Mouse (Mus musculus) ES-Bruce4 (cell line): Measurements from ENCODE around the gene Dnase2b.

Source experiments
- CTCF ChIP-seq: IDR thresholded peaks from one replicate; pipeline ENCODE4 v1.8.1; 2011; ENCODE audit warnings: low read depth, low read length
- EP300 ChIP-seq: IDR thresholded peaks from 2 replicates; pipeline ENCODE4 v1.6.1; 2011; ENCODE audit warnings: low read depth, low read length; ENCODE audit not compliant: insufficient read depth
- POLR2A ChIP-seq: IDR thresholded peaks from one replicate; pipeline ENCODE4 v1.8.1; 2011; ENCODE audit warnings: low read length; ENCODE audit not compliant: insufficient read depth

DNA sequence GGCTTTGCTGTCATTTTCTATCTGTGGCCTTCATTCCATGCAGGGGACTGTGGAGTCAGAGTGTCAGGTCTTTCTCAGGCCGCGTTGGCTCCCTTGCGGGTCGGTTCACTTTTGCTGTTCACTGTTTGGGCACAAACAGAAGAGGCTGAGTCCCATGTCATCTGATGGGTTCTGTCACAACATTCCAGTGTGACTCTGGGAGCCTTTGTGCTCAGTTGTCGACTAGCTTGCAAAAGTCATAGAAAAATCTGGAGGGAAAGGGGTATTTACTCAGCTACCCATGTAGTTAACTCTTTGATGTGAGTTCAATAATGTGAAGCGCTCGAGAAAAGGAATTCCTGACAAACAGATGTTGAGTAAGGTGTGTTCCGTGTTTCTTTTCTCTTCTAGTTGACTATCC is 19.0 kb downstream of the Dnase2b start:
- TF ChIP-seq POLR2A (no peak), EP300 (no peak), CTCF (no peak)
